Mouse (Mus musculus) heart, embryonic 12.5 days (tissue): ENCODE results near the gene Pik3cg. TPM values are rescaled to one million over a fixed set of nuclear protein-coding genes. Genes with fewer than 3 reads are reported as not detected.
"Not testable (repeated sequence)": the region's sequence is repeated elsewhere in the genome, so short reads cannot be mapped to it uniquely, and the experiment has no call there.

Experiments
- ATAC-seq: fragments of 200-750 bp; cut with Nextera tagmentation; 2 replicates; pipeline ENCODE4 v1.8.0; 2017; ENCODE audit warnings: moderate TSS enrichment, moderate library complexity; ENCODE audit not compliant: insufficient number of reproducible peaks, low FRiP score
- H3K27ac ChIP-seq: fragments of 300-500 bp; sonication (generic); 2 replicates; pipeline ENCODE4 v1.5.1; 2016; ENCODE audit warnings: mild to moderate bottlenecking, moderate library complexity; ENCODE audit not compliant: poor library complexity, severe bottlenecking
- H3K27me3 ChIP-seq: fragments of 300-500 bp; sonication (generic); replicated peaks from 2 replicates; pipeline ENCODE4 v1.6.1; 2016; ENCODE audit warnings: mild to moderate bottlenecking, moderate library complexity
- H3K36me3 ChIP-seq: fragments of 300-500 bp; sonication (generic); 2 replicates; pipeline ENCODE4 v1.6.1; 2016; ENCODE audit warnings: mild to moderate bottlenecking, moderate library complexity
- H3K4me1 ChIP-seq: fragments of 300-500 bp; sonication (generic); replicated peaks from 2 replicates; pipeline ENCODE4 v1.6.1; 2016; ENCODE audit warnings: mild to moderate bottlenecking
- H3K4me2 ChIP-seq: fragments of 300-500 bp; sonication (generic); 2 replicates; pipeline ENCODE4 v1.6.1; 2016; ENCODE audit warnings: mild to moderate bottlenecking, moderate library complexity
- H3K4me3 ChIP-seq: fragments of 300-500 bp; sonication (generic); 2 replicates; pipeline ENCODE4 v1.5.1; 2016; ENCODE audit warnings: mild to moderate bottlenecking
- H3K9ac ChIP-seq: fragments of 300-500 bp; sonication (generic); 2 replicates; pipeline ENCODE4 v1.6.1; 2016; ENCODE audit warnings: mild to moderate bottlenecking, moderate library complexity
- H3K9me3 ChIP-seq: fragments of 300-500 bp; sonication (generic); replicated peaks from 2 replicates; pipeline ENCODE4 v1.6.1; 2016; ENCODE audit warnings: mild to moderate bottlenecking, moderate library complexity
- WGBS: fragments of 180-500 bp; shearing (Covaris S2); methylation state at CpG from one replicate; pipeline ENCODE4 v1.1.7; 2016; 5-methylcytosine and 5-hydroxymethylcytosine counted together
- polyA plus RNA-seq: library from polyadenylated mRNA; unstranded; fragments of >200 nt; fragmentation: Nextera tagmentation; extraction: Ambion mirVana; gene quantifications from 2 replicates; pipeline ENCODE4 v1.2.1, GENCODE M21; 2016

Pik3cg gene
- polyA plus RNA-seq: 1.2 and 1.6 TPM in 2 replicates

DNA sequence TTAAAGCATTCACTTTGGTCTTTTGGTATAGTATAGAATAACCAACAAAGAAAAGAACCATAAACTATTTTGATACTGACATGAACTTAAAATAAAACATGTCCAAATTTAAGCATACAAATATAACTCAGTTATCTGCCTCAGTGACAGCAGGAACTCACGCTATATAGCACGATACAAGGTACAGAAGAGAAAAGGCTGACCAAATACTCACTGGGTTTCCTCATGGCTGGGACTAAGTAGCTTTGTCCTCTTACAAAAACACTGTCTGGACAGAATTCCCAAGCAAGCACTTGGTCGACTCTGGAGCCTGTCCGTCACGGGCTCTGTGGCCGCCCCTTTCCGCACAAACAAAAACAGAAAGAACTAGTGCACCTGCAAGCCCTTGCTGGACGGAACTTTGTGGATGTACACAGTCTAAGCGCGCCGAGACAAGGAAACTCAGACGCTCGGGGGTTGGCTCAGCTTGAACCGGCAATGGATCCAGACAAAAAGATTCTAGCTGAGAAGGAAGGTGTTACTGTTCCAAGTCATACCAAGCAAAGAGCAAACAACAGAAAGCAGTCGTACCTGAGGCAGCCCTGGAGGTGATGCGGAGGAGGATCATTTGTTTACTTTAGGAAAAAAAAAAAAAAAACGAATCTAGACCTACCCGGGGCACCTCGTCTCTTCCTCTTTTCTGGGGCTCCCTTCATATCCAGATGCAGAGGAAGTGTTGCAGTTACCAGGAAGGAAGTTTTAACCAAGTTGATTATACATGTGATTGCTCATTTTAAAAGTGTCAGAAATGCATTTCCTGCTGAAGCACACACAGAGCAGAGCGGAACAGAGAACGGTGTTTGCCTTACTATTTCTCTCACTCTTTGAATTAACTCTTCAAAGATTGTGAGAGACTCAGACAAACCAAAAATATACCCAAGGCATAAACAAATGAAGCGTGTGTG lies at the start of gene Pik3cg:
Gene Pik3cg, minus strand, starts transcription at position 712 of the 944 bp plus-strand sequence.
- Histone ChIP-seq H3K27me3 (no peaks in the 10 kb centered on the region), H3K36me3 (no peaks in the 10 kb centered on the region), H3K9me3 (no peaks in the 10 kb centered on the region), H3K27ac (no peak within 1 kb of the TSS), H3K9ac (no peak within 1 kb of the TSS), H3K4me3 (peak within 1 kb of the TSS; percentile 27), H3K4me1 (peaks cover 18% of the 10 kb centered on the region), H3K4me2 (peak within 1 kb of the TSS; percentile 46)
- 48% methylated on average over 22 of the region's 22 CpGs for WGBS
- ATAC-seq: no peak

DNA sequence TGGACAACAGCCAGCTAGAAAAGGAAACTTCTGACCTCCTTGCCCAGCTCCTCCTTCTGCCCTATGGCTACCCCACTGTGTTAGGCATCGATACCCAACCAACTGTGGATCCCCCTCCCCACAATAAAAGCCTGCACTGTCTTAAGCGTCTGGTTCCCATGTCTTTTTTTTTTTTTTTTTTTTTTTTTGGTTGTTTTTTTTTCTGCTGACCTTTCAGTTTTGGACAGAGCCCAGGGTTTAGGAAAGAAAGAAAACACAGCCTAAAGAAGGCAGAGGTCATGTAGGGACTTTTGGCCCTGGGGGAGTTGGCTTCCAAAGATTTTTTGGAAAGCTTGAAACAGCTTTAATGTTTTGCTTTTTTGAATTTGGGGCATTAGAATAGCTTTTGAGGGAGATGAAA lies 40.0 kb upstream of the Pik3cg start:
- H3K4me3 ChIP-seq: no peak overlapping the region
- no peaks in the 10 kb centered on the region for H3K9me3 ChIP-seq
- no peaks in the 10 kb centered on the region for H3K36me3 ChIP-seq
- no peak overlapping the region for H3K4me2 ChIP-seq
- H3K4me1 ChIP-seq: no peaks in the 10 kb centered on the region
- no peak for ATAC-seq
- no peak overlapping the region for H3K9ac ChIP-seq
- WGBS: 66% methylated on average over 2 of the region's 2 CpGs
- H3K27me3 ChIP-seq: no peaks in the 10 kb centered on the region
- no peak overlapping the region for H3K27ac ChIP-seq

DNA sequence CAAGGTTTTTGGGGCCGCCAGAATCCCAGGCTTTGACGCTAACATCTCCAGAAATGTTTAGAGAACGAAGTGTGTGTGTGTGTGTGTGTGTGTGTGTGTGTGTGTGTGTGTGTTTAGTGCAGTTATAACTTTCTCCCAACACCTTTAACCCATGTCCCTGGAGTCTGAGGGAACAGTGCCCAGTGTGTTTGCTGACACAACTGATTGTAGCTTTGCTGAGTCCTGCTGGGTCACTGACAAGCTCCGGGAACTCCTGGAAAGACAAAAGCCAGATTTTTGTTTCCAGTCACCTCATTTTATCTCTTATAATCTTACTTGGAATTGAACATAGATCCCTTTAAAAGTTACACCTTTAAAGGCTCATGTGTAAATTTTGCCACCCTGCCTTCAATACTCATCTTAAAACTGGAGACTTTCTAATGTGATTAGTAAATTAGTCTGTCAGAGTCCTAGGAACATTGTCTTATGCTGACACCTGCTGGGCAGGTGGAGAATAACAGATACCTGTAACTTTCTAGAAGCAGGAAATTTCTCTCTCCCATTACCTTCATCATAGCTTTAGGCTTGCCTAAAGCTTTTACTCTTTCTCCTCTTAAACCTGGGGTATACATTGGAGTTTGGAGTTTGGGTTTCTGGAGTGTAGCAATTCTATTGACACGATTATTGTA lies 37.2 kb upstream of the Pik3cg start:
- Histone ChIP-seq H3K4me1 (no peaks in the 10 kb centered on the region), H3K27me3 (no peaks in the 10 kb centered on the region), H3K9me3 (no peaks in the 10 kb centered on the region), H3K9ac (no peak overlapping the region), H3K4me3 (no peak overlapping the region), H3K27ac (no peak overlapping the region), H3K36me3 (no peaks in the 10 kb centered on the region), H3K4me2 (no peak overlapping the region)
- ATAC-seq: no peak
- 73% methylated on average over 5 of the region's 5 CpGs for WGBS

DNA sequence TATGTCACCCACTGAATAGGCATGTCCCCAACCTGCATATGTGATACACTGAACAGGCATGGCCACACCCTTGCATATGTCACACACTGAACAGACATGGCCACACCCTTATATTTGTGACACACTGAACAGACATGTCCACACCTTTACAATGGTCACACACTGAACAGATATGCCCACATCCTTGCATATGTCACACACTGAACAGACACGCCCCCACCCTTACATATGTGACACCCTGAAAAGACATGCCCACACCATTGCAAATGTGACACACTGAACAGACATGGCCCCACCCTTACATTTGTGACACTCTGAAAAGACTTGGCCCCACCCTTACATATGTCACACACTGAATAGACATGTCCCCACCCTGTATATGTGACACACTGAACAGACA lies 35.1 kb upstream of the Pik3cg start:
- Histone ChIP-seq H3K4me1 (no peaks in the 10 kb centered on the region), H3K9me3 (no peaks in the 10 kb centered on the region), H3K4me3 (no peak overlapping the region), H3K9ac (no peak overlapping the region), H3K27me3 (no peaks in the 10 kb centered on the region), H3K27ac (no peak overlapping the region), H3K36me3 (no peaks in the 10 kb centered on the region), H3K4me2 (no peak overlapping the region)
- ATAC-seq: no peak; the same call in 1 of the 2 replicates
- WGBS: 65% methylated on average over 1 of the region's 1 CpGs

DNA sequence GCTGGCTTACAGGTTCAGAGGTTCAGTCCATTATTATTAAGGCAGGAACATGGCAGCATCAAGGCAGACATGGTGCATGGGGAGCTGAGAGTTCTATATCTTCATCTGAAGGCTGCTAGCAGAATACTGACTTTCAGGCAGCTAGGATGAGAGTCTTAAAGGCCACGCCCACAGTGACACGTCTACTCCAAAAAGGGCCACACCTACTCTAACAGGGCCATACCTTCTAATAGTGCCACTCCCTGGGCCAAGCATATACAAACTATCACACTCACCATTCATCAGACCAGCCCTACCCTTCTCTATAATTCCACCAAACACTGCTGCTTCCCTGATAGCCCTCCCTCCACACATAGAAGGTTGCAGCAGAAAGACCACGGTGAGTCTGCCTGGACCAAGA lies 30.7 kb upstream of the Pik3cg start:
- not testable (repeated sequence) for ATAC-seq, H3K4me1 ChIP-seq, H3K9ac ChIP-seq, H3K4me3 ChIP-seq, H3K4me2 ChIP-seq, H3K9me3 ChIP-seq, H3K27ac ChIP-seq, H3K36me3 ChIP-seq, H3K27me3 ChIP-seq
- 77% methylated on average over 3 of the region's 3 CpGs for WGBS

DNA sequence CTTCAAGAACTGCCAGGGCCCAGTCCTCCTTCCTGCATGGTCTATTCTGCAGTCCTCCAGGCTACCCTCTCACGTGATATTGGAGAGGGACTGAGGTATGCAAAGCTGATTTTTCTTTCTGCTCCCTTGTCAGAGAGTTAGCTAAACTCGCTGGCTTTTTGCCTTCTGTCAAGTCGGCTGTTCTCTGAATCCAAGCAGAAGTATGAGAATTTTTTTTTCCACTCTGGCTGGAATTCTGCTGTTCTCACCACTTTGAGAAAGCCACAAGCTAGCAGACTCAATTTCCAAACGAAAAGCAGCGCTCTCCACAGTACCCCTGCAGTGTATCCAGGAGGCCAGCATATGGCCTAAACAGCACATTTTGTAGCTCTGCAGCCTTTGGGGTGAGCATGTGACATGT lies 30.0 kb upstream of the Pik3cg start:
- no peaks in the 10 kb centered on the region for H3K9me3 ChIP-seq
- no peaks in the 10 kb centered on the region for H3K4me1 ChIP-seq
- no peak overlapping the region for H3K9ac ChIP-seq
- H3K4me3 ChIP-seq: no peak overlapping the region
- no peak overlapping the region for H3K4me2 ChIP-seq
- H3K36me3 ChIP-seq: no peaks in the 10 kb centered on the region
- no peaks in the 10 kb centered on the region for H3K27me3 ChIP-seq
- no peak overlapping the region for H3K27ac ChIP-seq
- WGBS: 59% methylated on average over 5 of the region's 5 CpGs
- ATAC-seq: no peak

DNA sequence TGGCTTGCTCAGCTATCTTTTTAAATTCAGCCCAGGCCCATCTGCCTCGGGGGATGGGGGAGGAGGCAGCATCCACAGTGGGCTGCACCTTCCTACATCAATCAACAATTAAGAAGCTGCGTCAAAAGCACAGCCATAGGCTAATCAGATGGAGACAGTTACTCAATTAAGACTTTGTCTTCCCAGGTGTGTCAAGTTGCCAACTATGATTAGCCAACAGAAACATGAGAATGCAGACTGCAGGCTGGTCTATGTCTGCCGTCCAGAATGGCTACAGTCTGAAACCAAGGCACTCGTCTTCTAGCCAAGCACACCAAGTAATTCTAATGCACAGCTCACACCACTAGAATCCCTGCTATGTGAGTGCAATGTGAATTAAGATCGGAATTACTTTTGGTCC lies 29.4 kb upstream of the Pik3cg start:
- H3K9ac ChIP-seq: no peak overlapping the region
- H3K27me3 ChIP-seq: no peaks in the 10 kb centered on the region
- no peak overlapping the region for H3K4me2 ChIP-seq
- WGBS: 56% methylated on average over 5 of the region's 5 CpGs
- H3K9me3 ChIP-seq: no peaks in the 10 kb centered on the region
- H3K4me3 ChIP-seq: no peak overlapping the region
- H3K27ac ChIP-seq: no peak overlapping the region
- H3K36me3 ChIP-seq: no peaks in the 10 kb centered on the region
- H3K4me1 ChIP-seq: no peaks in the 10 kb centered on the region
- ATAC-seq: no peak

DNA sequence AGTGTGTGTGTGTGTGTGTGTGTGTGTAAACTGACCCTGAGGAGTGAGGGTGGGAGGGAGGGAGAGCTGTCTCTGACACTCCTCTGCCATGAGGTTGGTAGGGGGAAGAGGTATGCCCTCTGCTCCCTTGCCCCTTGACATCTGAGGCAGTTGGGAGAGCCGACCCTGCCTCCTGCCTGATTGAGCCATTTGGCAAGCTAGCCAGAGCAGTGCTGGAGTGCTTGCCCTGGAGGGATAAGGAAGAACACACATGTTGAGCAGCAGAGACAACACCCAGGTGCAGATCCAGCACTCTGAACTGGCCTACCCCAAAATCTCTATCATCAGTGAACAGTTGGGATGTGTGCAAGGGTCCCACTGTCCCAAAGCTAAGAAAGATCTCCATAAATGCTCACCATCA lies 28.7 kb upstream of the Pik3cg start:
- no peaks in the 10 kb centered on the region for H3K4me1 ChIP-seq
- H3K9me3 ChIP-seq: no peaks in the 10 kb centered on the region
- 31% methylated on average over 1 of the region's 1 CpGs for WGBS
- no peak overlapping the region for H3K9ac ChIP-seq
- H3K4me2 ChIP-seq: no peak overlapping the region
- H3K27ac ChIP-seq: no peak overlapping the region
- H3K4me3 ChIP-seq: no peak overlapping the region
- no peak for ATAC-seq
- no peaks in the 10 kb centered on the region for H3K27me3 ChIP-seq
- no peaks in the 10 kb centered on the region for H3K36me3 ChIP-seq

DNA sequence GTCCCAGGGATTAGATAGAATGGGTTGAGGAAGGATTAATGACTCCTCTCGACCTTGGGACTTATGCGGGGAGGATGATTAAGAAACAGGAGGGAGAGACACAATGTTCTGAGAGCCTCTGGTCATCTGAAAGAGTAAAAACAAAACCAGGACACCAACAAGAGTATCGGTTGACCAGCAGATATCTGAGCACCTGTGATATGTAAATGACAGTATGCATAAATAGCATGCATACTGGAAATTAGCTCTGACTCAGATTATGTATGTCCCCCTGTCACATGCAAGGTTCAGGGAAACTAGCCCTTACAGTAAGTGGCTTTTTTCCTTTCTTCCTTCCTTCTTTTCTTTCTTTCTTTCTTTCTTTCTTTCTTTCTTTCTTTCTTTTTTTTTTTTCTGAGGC lies 28.0 kb upstream of the Pik3cg start:
- WGBS: 78% methylated on average over 3 of the region's 3 CpGs

DNA sequence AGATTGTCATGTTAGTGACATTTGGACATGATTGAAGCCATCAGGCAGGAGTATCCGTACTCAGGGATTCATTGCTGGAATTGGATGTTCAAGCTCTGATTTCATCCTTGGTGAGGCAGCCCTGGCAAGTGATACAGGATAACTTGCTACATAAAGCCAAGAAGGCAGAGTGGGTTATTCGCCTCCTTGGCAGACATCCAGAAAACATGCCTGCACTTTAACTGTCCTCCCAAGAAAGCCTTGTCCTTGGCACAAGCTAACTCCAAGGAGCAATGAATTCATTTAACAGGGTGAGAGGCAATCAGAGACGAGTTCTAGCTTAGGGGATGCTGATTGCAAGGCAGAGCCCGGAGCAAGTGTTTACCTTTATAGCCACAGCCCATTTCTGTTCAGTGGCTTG lies 25.4 kb upstream of the Pik3cg start:
- Histone ChIP-seq H3K4me1 (no peaks in the 10 kb centered on the region), H3K9me3 (no peaks in the 10 kb centered on the region), H3K36me3 (no peaks in the 10 kb centered on the region), H3K9ac (no peak overlapping the region), H3K27ac (no peak overlapping the region), H3K4me2 (no peak overlapping the region), H3K27me3 (no peaks in the 10 kb centered on the region), H3K4me3 (no peak overlapping the region)
- no peak for ATAC-seq
- WGBS: 71% methylated on average over 4 of the region's 4 CpGs

More for the DNA sequence above, 28.0 kb upstream of the Pik3cg start:
- no peak overlapping the region for H3K9ac ChIP-seq
- no peaks in the 10 kb centered on the region for H3K4me1 ChIP-seq
- no peaks in the 10 kb centered on the region for H3K9me3 ChIP-seq
- no peaks in the 10 kb centered on the region for H3K27me3 ChIP-seq
- no peak for ATAC-seq
- H3K27ac ChIP-seq: no peak overlapping the region
- no peak overlapping the region for H3K4me3 ChIP-seq
- H3K4me2 ChIP-seq: no peak overlapping the region
- H3K36me3 ChIP-seq: no peaks in the 10 kb centered on the region

DNA sequence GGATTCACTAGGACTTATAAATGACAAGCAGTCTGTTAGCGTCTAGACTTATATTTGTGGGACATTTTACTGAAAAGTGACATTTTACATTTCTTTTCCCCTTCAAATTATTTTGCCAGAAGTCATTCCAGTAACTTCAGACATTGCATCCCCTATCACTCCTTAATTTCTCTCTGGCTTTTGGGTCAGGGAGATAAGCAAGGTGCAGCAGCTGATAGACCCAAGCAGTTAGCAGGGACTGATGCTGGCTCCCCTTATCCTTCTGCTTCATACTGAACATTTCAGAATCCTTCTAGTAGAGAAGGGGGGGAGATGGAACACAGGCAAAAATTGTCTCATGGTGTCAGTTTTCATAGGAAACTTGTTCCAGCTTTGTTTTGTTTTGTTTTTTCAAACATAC lies 22.9 kb upstream of the Pik3cg start:
- no peak for ATAC-seq
- no peak overlapping the region for H3K9ac ChIP-seq

More for the DNA sequence above, 22.9 kb upstream of the Pik3cg start:
- H3K4me2 ChIP-seq: no peak overlapping the region
- no peaks in the 10 kb centered on the region for H3K27me3 ChIP-seq
- no peaks in the 10 kb centered on the region for H3K4me1 ChIP-seq
- no peak overlapping the region for H3K4me3 ChIP-seq
- H3K9me3 ChIP-seq: no peaks in the 10 kb centered on the region
- WGBS: 76% methylated on average over 1 of the region's 1 CpGs
- no peaks in the 10 kb centered on the region for H3K36me3 ChIP-seq
- no peak overlapping the region for H3K27ac ChIP-seq
